Mouse (Mus musculus) C2C12 (cell line): ENCODE results near the gene Gm44511.

ENCODE experiments used
- CTCF ChIP-seq: IDR thresholded peaks from one replicate; pipeline ENCODE4 v1.5.1; 2011; ENCODE audit not compliant: control insufficient read depth, insufficient read depth, insufficient read length
- MYOG ChIP-seq: IDR thresholded peaks from one replicate; pipeline ENCODE4 v1.6.1; 2011; ENCODE audit not compliant: control insufficient read depth, insufficient read length; ENCODE audit errors: extremely low read depth
- USF1 ChIP-seq: IDR thresholded peaks from one replicate; pipeline ENCODE4 v1.6.1; 2011; ENCODE audit warnings: low read depth, mild to moderate bottlenecking, control low read depth, moderate library complexity

DNA sequence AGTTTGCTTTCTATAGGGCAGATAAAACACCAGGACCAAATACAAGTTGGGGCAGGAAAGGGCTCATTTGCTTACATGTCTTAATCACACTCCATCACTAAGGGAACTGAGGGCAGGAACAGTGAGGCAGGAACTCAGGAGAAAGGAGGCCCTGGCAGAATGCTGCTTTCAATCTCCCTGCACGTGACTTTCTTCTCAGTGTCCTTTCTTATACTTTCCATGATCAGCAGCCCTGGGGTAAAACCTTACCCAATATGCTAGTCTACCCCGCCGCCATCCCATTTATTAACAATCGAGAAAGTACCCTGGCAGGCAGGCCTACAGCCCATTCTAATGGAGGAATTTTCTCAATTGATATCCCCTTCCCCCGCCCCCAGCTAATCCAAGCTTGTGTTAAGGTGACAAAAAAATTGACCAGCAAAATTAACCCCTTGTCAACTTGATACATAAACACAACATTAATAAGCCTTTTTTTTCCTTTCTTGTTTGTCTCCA, 18.5 kb upstream of the Gm44511 start:
- TF ChIP-seq USF1 (no peak), CTCF (no peak), MYOG (no peak)
